Mouse (Mus musculus) CH12.LX (cell line): Measurements from ENCODE around the gene Dab2. TPM values are rescaled to one million over a fixed set of nuclear protein-coding genes. Genes with fewer than 3 reads are reported as not detected.

Experiments
- polyA plus RNA-seq: library from polyadenylated mRNA; unstranded; fragments of >175 nt; gene quantifications from 2 replicates; pipeline ENCODE4 v1.2.1, GENCODE M21; 2012; ENCODE audit warnings: low read depth; ENCODE audit not compliant: insufficient read length
- total RNA-seq, 2 experiments: library from RNA; depleted of rRNA; stranded (reverse); fragments of 300-350 nt in 1 of 2; fragments of >200 nt in 1 of 2; gene quantifications; 2 replicates each; pipeline ENCODE4 v1.2.3; 2012 to 2014

Gene Dab2
- total and polyA plus RNA-seq, 3 experiments = 0.17 TPM; not detected in 1

Other genes starting within 250 kb of the Dab2 start
- gene C9, start 145.5 kb downstream of the Dab2 start, total RNA-seq (2012; rRNA removed) = not detected in 2 replicates
- not detected in 2 replicates for gene C9, start 145.5 kb downstream of the Dab2 start, total RNA-seq (2014; rRNA removed)
- not detected in 2 replicates for gene C9, start 145.5 kb downstream of the Dab2 start, polyA plus RNA-seq
- gene Fyb, start 223.1 kb downstream of the Dab2 start, total RNA-seq (2012; rRNA removed) = 53.1 and 60.1 TPM in 2 replicates
- 13.4 and 17.6 TPM in 2 replicates for gene Fyb, start 223.1 kb downstream of the Dab2 start, total RNA-seq (2014; rRNA removed)
- 32.2 and 127 TPM in 2 replicates for gene Fyb, start 223.1 kb downstream of the Dab2 start, polyA plus RNA-seq